Mouse (Mus musculus) NIH3T3 (cell line): ENCODE results near the gene Iqsec1.

Experiments used
- DNase-seq: peaks from one replicate; pipeline ENCODE4 v3.0.0-alpha.2; 2012; ENCODE audit warnings: low read depth

Gene Iqsec1

DNA sequence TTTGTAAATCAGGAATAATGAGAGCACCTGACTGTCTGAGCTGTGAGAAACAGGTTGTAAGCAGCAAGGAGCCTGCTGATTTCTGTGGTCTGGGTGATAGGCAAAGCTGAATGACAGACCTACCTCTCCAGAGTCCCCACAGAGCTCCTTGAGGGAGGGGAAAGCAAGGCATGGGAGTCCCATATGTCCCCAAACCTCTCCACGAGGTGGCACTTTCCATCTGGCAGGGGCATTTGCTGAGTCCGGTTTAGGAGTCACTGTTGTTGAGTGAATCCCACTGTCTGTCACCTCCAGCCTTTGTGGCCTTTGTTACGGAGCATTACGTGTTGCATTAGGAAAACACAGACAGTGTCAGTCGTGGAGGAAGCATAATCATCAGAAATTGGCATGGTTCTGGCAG is 368.5 kb downstream of the Iqsec1 start:
- no peak for DNase-seq

DNA sequence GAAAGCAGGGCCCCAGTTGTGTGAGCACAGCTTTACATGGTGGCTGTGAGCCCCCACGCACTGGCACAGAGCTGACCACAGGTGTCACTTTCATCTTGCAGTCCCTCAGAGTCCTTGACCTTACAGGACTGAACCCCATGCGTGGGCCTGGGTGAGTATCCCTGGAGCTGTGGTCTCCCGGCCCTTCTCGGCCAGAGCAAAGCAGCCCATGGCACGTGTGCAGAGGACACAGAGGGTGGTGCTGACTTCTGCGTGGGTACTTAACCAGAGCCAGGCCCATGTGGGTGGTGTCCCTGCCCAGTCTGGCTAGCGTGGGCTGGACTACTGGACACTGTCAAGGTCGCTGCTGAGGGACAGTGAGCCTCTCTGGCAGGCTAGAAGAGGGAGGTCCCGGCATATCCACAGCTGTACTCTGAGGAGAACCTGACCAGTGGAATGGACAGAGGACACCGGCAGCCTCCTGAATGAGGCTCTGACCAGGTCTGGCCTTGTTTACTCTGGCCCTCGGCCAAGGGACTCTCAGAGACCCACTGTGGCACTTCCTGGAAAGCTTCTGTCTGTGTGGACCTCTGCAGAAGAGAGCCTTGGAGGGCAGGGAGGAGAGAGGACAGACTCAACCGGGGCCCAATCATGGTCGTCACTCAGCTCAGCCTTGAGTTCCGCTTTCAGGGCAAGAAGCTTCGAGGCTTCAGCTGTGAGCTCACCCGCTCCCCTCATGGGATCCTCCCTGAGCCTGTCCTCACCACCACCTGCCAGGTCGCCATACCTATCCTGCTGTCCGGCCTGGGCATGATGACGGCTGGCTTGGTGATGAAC is 369.5 kb downstream of the Iqsec1 start:
- DNase-seq, result no peak

DNA sequence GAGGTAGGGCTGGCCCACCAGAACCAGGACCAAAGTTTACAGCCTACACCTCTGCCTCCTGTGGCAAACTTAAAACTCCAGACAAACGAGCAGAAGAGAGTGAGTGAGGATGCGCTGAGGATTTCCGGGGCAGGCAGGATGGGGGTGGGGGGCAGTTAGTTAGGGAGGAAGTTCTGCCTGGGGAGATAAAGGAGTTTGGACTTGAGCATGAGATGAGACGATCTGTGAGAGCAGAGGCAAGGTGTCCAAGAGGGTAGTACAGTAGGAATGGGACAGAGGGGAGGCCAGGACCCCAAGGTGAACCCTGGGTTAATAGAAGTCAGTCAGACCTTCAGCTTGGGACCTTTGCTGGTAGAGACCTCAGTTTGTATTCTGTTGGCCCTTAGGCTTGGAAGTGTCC is 370.2 kb downstream of the Iqsec1 start:
- DNase-seq, result no peak

GRCm38 (mm10) chr6:90616481-90616880 is 372.0 kb downstream of the Iqsec1 start:
- no peak for DNase-seq

DNA sequence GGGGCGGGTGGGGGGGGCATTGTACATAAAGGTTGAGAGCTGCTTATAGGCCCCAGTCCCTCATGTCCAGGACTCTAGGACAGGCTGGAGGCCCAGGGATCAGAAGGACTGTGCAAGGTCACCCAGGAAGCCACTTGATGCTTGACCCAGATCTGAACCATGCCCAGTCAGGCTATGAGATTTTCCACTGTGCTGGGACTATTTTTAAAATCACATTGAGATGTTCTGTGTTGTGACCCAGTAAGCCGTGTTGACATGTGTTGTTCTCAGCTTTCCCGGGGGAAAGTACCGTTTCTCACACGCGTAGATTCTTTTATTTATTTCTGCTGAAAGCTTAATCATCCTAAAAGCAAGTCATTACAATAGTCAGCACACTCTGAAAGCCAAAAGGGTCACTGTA is 372.5 kb downstream of the Iqsec1 start:
- no peak for DNase-seq

- no peak for DNase-seq
These were observed 373.1 kb downstream of the Iqsec1 start for GRCm38 (mm10) chr6:90615362-90615761.

DNA sequence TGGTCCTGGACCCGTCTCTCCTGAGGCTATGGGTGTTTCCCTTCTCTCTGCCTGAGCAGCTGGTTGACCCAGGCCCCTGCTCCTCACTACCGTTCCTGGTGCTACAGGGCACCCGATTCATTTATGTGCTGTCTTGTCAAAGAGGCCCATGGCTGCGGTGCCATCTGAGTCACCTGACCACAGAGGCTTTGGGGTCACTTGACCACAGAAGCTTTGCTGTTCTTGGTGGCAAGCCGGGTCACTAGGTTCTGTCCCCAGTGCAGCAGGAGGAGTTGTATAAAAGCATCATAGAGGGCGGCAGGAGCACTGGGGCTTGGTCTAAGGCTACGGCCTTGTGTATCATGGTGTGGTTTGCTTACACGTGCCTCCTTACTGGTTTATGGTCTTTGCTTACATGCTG is 375.2 kb downstream of the Iqsec1 start:
- no peak for DNase-seq

DNA sequence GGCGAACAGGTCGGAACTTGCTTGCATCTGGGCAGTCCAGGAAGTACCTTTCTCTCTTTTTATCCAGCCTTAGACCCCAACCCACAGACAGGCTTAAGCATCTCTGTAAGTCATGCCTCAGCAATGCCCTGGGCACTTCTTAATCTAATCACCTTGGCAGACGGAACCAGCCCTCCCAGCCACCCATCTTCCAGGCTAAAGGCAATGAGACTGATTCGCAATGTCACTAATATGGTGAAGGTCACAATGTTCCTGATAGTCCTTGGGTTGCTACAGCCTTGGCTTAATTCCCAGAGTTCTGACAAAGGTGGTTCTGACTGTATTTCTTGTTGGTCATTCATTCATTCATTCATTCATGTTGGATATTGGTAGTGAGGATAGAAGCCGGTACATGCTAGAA is 378.2 kb downstream of the Iqsec1 start:
- DNase-seq, result no peak

DNA sequence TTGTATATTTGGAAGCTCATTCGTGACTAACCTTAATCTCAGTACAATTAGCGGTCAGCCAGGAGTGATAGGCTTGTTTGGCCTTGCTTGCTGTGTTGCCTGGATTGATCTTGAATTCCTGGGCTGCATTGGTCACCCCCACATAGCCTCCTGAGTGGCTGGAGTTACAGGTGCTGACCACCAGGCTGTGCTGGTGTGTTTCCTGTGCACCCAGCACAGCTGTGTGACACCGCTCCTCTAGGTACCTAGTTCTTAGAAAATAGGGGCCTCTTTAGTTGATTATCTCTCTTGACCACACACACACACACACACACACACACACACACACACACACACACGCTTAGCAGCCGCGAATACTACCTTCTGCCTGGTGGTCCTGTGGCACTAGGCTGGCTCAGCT is 380.3 kb downstream of the Iqsec1 start:
- DNase-seq, result peak; percentile 52

- peak; percentile 90 for DNase-seq
These were observed 381.3 kb downstream of the Iqsec1 start for GRCm38 (mm10) chr6:90607196-90607595.

DNA sequence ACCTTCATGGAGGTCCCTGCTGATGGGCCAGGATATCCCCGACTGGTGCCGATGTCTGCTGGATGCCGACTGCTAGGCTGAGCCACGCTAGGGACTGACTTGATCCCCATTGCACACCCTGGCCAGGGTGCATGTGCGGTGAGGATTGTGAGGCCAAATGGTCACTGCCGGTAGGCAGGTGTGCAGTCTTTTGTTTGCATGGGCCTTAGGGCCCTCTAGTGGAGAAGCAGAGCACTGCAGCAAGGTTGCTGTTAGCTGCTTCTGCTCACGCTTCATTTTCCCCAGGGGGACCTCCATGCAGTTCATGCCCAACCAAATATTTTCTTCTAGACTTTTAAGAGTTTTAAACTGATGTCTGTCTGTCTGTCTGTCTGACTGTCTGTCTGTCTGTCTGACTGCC is 381.9 kb downstream of the Iqsec1 start:
- peak; percentile 82 for DNase-seq
